ENCODE assay signal across 8 mouse cellular contexts in genomic region chr8:104028626-104029025, GRCm38 (mm10).
DNase-seq lines count a peak whose midpoint lies in the region; TF ChIP-seq lines count a peak whose summit lies in the region.

No protein-coding gene starts in this region.

- peak; percentile 95 for TF ChIP-seq CTCF in left cerebral cortex, adult 2 months (IDR thresholded peaks at IDR 0.05)

- no peak overlapping the region for H3K4me3 ChIP-seq in left cerebral cortex, adult 2 months
- H3K4me3 ChIP-seq in megakaryocyte, embryonic 14.5 days (replicated peaks) = peak overlapping the region; percentile 75

- DNase-seq in adrenal gland, adult 18-20 months (ENCODE audit: low spot score in 2 of 2) = peak; percentile 82 to 84
- peak; percentile 93 for DNase-seq in embryo, embryonic 10 days (ENCODE audit: low spot score)
- DNase-seq in gastrocnemius, postnatal 14 days = peak; percentile 83
- peak; percentile 46 for DNase-seq in hindlimb bud, embryonic 11.5 days (ENCODE audit: extremely low spot score, low read depth, low spot score)
- peak; percentile 85 to 91 for DNase-seq in left cerebral cortex, adult 2 months (ENCODE audit: extremely low spot score in 1 of 2, low spot score in 2 of 2)
- DNase-seq in right cerebral cortex, postnatal 14 days = peak; percentile 89
- peak; percentile 84 for DNase-seq in urinary bladder, postnatal 25 days (ENCODE audit: low spot score)

- H3K4me1 ChIP-seq in megakaryocyte, embryonic 14.5 days = peaks cover 4% of the 10 kb centered on the region; the same call in 1 of the 2 replicates

- peaks cover 21% of the 10 kb centered on the region for H3K9me3 ChIP-seq in megakaryocyte, embryonic 14.5 days

- H3K27ac ChIP-seq in left cerebral cortex, adult 2 months = peak overlapping the region; percentile 74

- no peaks in the 10 kb centered on the region for H3K36me3 ChIP-seq in megakaryocyte, embryonic 14.5 days (replicated peaks; ENCODE audit: low read length)

- intact Hi-C loops in gastrocnemius, postnatal 14 days (cut with DNase I; ENCODE audit: low total_unique reads) = loop anchor here (5.0 kb wide), 1 partner anchor 451 kb away; no protein-coding TSS in a partner anchor
- intact Hi-C loops in left cerebral cortex, adult 2 months (cut with DNase I) = loop anchor here (1.0 to 10.0 kb wide), 7 partner anchors 176 to 1244 kb away; partner anchors contain the start of gene Cdh11

- peaks cover 9% of the 10 kb centered on the region for H3K27me3 ChIP-seq in megakaryocyte, embryonic 14.5 days (replicated peaks)
